Mouse (Mus musculus): ENCODE measurements around the gene Mpp2. TPM values are rescaled to one million over a fixed set of nuclear protein-coding genes. Genes with fewer than 3 reads are reported as not detected.

Gene Mpp2
- polyA plus RNA-seq, 1 experiment from 2014 or later, result 30.4 TPM

DNA sequence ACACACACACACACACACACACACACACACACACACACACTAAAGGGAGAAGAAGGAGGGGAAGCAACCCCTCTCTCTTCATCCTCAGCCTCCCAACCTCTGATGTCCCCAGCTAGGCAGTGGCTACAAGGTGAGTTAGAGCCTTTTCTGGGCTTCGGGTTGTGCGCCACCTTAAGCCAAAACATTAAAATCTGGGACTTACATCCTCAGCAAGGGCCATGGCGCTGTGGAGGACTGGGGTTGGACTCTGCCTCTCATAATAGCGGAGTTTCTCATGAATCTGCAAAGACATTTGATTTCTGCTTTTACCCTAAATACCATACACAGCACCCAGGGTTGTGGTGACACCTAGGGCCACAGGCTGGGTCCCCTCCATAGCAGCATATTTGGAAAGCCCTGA is 63.4 kb downstream of the Mpp2 start:
- Histone ChIP-seq H3K4me3 (replicated peaks) (no peak overlapping the region), H3K4me2 (peak overlapping the region; percentile 69), H3K27me3 (replicated peaks) (no peaks in the 10 kb centered on the region), H3K9ac (replicated peaks) (0 out of 2 replicates have a peak overlapping the region, but pooled peaks have one; percentile 28), H3K36me3 (peaks cover 15% of the 10 kb centered on the region; the same call in 1 of the 2 replicates), H3K9me3 (replicated peaks) (no peaks in the 10 kb centered on the region), H3K4me1 (peaks cover 42% of the 10 kb centered on the region), H3K27ac (replicated peaks) (no peak overlapping the region)
- no peak for ATAC-seq (ENCODE audit: low FRiP score)
- 86% methylated on average over 4 of the region's 4 CpGs for WGBS

DNA sequence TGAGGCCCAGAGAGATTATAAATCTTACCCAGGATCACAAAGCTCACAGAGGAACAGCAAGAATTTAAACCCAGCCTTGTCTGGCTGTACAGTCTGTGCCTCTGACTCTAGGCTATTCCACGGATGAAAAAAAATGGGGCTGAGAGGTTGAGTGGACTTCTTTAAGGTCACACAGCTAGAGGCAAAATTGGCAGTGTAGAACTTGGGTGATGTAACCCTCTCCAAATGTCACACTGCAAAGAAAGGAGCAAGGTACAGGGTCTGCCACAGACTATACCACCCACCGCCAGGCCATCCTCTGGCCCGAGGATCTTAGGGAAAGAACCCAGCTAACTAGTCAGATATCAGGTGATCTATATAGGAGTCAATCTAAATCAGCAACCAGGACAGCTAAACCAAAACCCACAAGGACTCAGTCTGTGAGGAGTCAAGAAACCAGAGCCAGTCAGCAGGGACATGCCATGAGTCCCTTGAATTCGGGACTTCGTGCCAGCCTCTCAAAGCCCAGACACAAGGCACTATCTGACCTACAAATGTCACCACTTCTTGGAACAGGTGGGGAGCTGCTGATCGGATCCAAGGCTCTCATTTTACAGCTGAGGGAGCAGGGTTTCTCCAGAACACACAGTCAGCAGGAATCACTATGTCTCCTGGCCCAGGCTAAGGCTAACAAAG is 64.1 kb downstream of the Mpp2 start:
- no peak overlapping the region for H3K27ac ChIP-seq (replicated peaks)
- ATAC-seq (ENCODE audit: low FRiP score), result no peak
- H3K36me3 ChIP-seq, result peaks cover 17% of the 10 kb centered on the region; the same call in 1 of the 2 replicates
- no peaks in the 10 kb centered on the region for H3K9me3 ChIP-seq (replicated peaks)
- H3K4me1 ChIP-seq, result peaks cover 41% of the 10 kb centered on the region
- WGBS, result 74% methylated on average over 6 of the region's 6 CpGs
- peak overlapping the region; percentile 69; the same call in 1 of the 2 replicates for H3K4me2 ChIP-seq
- H3K27me3 ChIP-seq (replicated peaks), result no peaks in the 10 kb centered on the region
- H3K9ac ChIP-seq (replicated peaks), result no peak overlapping the region
- no peak overlapping the region for H3K4me3 ChIP-seq (replicated peaks)

DNA sequence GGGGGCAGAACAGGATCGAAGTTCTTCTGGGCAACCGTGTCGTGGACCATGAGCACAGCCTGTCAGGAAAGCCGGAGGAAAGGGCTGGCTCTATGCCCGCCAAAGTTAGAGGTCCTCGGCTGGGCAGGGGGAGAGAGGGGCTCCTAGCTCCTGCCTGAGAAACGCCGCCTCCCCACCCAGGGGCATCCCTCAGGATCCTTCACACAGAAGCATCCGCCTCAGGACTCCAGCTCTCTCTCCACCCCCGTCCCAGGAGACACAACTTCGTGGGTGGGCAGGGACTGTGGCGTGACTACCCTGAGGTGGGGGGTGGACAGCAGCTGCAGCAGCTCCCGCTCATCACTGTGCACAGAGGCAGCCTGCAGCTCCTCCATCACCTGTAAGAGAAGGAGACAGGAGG is 64.9 kb downstream of the Mpp2 start:
- Histone ChIP-seq H3K27ac (replicated peaks) (no peak overlapping the region), H3K9ac (replicated peaks) (no peak overlapping the region), H3K9me3 (replicated peaks) (no peaks in the 10 kb centered on the region), H3K4me3 (replicated peaks) (no peak overlapping the region), H3K4me1 (peaks cover 40% of the 10 kb centered on the region), H3K4me2 (no peak overlapping the region), H3K36me3 (peaks cover 19% of the 10 kb centered on the region; the same call in 1 of the 2 replicates), H3K27me3 (replicated peaks) (no peaks in the 10 kb centered on the region)
- ATAC-seq (ENCODE audit: low FRiP score), result no peak
- WGBS, result 67% methylated on average over 13 of the region's 13 CpGs

DNA sequence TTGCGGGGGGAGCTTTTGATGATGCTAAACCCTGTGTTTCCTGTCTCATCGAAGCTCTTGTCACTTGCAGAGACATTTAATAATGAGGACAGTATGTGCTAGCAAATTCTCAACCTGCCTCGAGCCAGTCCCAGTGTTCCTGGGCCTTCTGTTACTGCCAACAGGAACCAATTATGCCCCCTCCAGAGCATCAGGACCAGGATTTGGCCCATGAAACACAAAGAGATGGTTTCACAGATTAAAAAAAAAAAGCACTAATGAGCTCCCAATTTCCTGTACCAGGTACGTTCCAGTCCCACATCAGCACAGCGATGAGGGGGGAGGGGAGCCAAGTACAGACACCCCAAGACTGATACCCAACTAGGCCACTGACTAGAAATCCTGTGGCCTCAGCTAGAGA is 67.1 kb downstream of the Mpp2 start:
- Histone ChIP-seq H3K4me2 (no peak overlapping the region), H3K36me3 (peaks cover 36% of the 10 kb centered on the region), H3K9ac (replicated peaks) (no peak overlapping the region), H3K9me3 (replicated peaks) (no peaks in the 10 kb centered on the region), H3K27me3 (replicated peaks) (no peaks in the 10 kb centered on the region), H3K27ac (replicated peaks) (no peak overlapping the region), H3K4me1 (peaks cover 28% of the 10 kb centered on the region), H3K4me3 (replicated peaks) (no peak overlapping the region)
- no peak for ATAC-seq (ENCODE audit: low FRiP score)
- 82% methylated on average over 5 of the region's 5 CpGs for WGBS

DNA sequence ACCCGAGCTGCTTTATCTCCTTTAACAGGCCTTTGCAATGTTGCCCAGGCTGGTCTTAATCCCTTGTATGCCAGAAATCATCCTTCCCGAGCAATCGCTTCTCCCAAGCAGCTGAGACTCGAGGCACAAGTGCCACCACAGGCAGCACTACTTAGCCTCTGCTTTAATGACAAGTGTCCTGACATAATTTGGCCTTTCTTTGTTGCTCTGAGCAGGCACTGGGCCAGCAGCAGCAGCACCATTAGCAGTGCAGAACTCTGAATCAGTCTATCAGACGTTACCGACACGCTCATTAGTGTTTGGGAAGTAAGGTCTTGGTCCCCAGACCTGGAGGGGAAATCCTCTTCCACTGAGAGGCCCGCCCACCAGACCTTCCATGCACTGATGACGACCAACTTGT is 68.6 kb downstream of the Mpp2 start:
- peaks cover 40% of the 10 kb centered on the region for H3K36me3 ChIP-seq
- no peak overlapping the region for H3K27ac ChIP-seq (replicated peaks)
- no peak overlapping the region for H3K4me2 ChIP-seq
- H3K4me3 ChIP-seq (replicated peaks), result no peak overlapping the region
- H3K9ac ChIP-seq (replicated peaks), result no peak overlapping the region
- H3K4me1 ChIP-seq, result peaks cover 14% of the 10 kb centered on the region
- H3K27me3 ChIP-seq (replicated peaks), result no peaks in the 10 kb centered on the region
- H3K9me3 ChIP-seq (replicated peaks), result no peaks in the 10 kb centered on the region
- ATAC-seq (ENCODE audit: low FRiP score), result no peak
- WGBS, result 74% methylated on average over 9 of the region's 9 CpGs

DNA sequence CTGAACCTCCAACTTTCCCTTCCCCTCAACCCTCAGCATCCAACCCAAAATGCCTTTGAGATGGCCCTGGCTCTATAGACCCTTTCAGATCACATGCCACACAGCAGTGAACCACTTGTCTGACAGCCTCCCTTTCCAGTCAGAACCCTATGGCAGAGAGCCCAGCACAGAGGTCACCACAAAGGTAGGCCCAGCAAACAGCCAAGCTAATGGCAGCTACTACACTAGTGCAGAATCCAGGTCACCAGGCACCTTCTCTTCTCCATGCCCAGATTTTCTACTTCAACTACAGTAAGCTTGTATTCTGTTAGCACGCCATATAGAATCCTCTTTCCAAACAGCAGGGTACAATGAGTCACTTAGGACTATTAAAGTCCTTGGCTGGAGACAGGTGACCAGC is 72.2 kb downstream of the Mpp2 start:
- WGBS, result 90% methylated on average over 1 of the region's 1 CpGs
- no peak overlapping the region for H3K4me2 ChIP-seq
- no peak overlapping the region for H3K4me3 ChIP-seq (replicated peaks)
- H3K9ac ChIP-seq (replicated peaks), result no peak overlapping the region
- ATAC-seq (ENCODE audit: low FRiP score), result no peak
- H3K9me3 ChIP-seq (replicated peaks), result no peaks in the 10 kb centered on the region
- no peak overlapping the region for H3K27ac ChIP-seq (replicated peaks)
- peaks cover 42% of the 10 kb centered on the region for H3K36me3 ChIP-seq
- H3K27me3 ChIP-seq (replicated peaks), result no peaks in the 10 kb centered on the region
- H3K4me1 ChIP-seq, result peaks cover 3% of the 10 kb centered on the region; the same call in 1 of the 2 replicates

DNA sequence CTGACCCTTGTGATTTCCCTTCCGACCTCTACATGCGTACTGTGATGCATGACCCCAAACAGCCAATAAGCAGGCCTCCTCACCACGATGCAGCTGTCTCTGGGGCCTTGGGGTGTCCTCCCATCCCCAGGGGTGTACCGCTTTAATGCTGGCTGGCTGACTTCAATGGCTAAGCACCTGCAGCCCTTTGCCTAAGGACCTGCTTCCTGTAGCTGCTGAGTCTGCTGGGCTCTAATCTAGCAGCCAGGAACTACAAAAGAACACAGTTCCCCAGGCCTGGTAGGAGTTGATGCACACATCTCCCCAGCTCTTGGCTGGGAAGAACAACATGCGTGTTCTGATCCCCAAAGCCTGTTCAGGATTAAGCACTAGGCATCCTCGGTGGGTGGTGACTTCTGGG is 72.8 kb downstream of the Mpp2 start:
- Histone ChIP-seq H3K36me3 (peaks cover 42% of the 10 kb centered on the region), H3K4me2 (no peak overlapping the region), H3K27ac (replicated peaks) (no peak overlapping the region), H3K27me3 (replicated peaks) (no peaks in the 10 kb centered on the region), H3K9me3 (replicated peaks) (no peaks in the 10 kb centered on the region), H3K4me3 (replicated peaks) (no peak overlapping the region), H3K4me1 (peaks cover 5% of the 10 kb centered on the region), H3K9ac (replicated peaks) (no peak overlapping the region)
- no peak for ATAC-seq (ENCODE audit: low FRiP score)
- WGBS, result 64% methylated on average over 6 of the region's 6 CpGs

DNA sequence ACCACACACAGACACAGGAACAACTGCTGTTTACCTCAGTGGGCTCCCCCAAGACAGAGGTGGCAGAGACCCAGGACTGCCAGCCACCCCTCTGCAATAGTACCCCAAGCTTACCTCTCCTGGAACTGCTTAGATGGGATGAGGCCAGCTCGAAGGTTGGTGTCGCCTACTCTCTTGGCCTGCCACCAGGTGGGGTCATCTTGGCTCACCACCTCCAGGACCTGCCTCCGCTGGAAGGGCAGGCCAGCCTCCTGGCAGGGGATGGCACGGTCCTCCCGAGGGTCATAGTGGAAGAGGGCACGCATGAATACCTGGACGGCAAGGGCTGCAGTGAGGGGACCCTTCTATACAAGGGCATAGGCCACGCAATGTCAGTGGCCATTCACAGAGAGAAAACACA is 75.1 kb downstream of the Mpp2 start:
- H3K9me3 ChIP-seq (replicated peaks), result no peaks in the 10 kb centered on the region
- no peak overlapping the region for H3K4me3 ChIP-seq (replicated peaks)
- no peak overlapping the region for H3K27ac ChIP-seq (replicated peaks)
- no peaks in the 10 kb centered on the region for H3K27me3 ChIP-seq (replicated peaks)
- H3K36me3 ChIP-seq, result peaks cover 50% of the 10 kb centered on the region
- no peak overlapping the region for H3K4me2 ChIP-seq
- 85% methylated on average over 8 of the region's 8 CpGs for WGBS
- H3K9ac ChIP-seq (replicated peaks), result no peak overlapping the region
- no peak for ATAC-seq (ENCODE audit: low FRiP score)
- H3K4me1 ChIP-seq, result peaks cover 14% of the 10 kb centered on the region

DNA sequence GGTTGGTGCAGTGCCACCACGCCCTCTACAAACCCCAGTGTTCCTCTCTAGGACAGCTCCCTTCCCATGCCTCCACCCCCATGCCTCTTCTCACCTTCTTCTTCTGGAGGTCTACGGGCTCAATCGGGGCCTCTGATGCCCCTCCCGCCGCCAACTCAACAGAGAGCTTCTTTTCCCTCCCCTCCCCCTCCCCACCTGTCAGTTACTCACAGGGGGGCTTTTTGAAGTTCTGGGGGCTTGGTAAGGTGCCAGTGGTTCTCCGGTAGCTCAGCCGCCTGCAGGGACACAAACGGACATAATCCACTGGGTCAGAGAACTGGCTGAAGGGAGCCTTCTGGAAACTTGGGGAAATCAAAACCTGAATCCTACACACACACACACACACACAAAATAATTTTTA is 76.8 kb downstream of the Mpp2 start:
- H3K36me3 ChIP-seq, result peaks cover 51% of the 10 kb centered on the region
- ATAC-seq (ENCODE audit: low FRiP score), result no peak
- WGBS, result 82% methylated on average over 8 of the region's 8 CpGs

DNA sequence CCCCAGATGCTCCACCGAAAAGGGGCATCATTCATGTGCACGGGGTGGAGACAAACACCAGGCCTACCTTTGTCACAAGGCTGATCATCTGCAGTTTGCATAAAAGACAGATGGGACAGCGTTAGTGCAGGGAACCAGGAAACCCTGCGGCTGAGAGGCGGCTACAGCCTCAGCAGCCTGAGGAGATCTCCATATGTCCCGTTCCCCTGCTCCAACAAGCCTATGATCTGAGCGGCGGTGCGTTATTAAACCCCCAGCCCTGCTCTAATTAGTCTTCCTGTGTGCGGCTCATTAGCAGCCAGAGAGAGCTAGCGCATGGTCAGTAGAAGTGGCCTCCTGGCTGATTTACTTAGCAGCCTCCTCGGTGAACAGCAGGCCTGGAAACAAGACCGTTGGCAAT is 78.2 kb downstream of the Mpp2 start:
- Histone ChIP-seq H3K9me3 (replicated peaks) (no peaks in the 10 kb centered on the region), H3K36me3 (peaks cover 56% of the 10 kb centered on the region), H3K27me3 (replicated peaks) (no peaks in the 10 kb centered on the region), H3K4me2 (no peak overlapping the region), H3K27ac (replicated peaks) (peak overlapping the region; percentile 39), H3K4me3 (replicated peaks) (no peak overlapping the region), H3K4me1 (peaks cover 14% of the 10 kb centered on the region), H3K9ac (replicated peaks) (0 out of 2 replicates have a peak overlapping the region, but pooled peaks have one; percentile 11)
- ATAC-seq (ENCODE audit: low FRiP score), result peak; percentile 70; the same call in 1 of the 2 replicates
- WGBS, result 31% methylated on average over 13 of the region's 13 CpGs

More for the DNA sequence above, 76.8 kb downstream of the Mpp2 start:
- Histone ChIP-seq H3K27me3 (replicated peaks) (no peaks in the 10 kb centered on the region), H3K4me2 (no peak overlapping the region), H3K4me3 (replicated peaks) (no peak overlapping the region), H3K9ac (replicated peaks) (no peak overlapping the region), H3K4me1 (peaks cover 14% of the 10 kb centered on the region), H3K27ac (replicated peaks) (no peak overlapping the region), H3K9me3 (replicated peaks) (no peaks in the 10 kb centered on the region)

DNA sequence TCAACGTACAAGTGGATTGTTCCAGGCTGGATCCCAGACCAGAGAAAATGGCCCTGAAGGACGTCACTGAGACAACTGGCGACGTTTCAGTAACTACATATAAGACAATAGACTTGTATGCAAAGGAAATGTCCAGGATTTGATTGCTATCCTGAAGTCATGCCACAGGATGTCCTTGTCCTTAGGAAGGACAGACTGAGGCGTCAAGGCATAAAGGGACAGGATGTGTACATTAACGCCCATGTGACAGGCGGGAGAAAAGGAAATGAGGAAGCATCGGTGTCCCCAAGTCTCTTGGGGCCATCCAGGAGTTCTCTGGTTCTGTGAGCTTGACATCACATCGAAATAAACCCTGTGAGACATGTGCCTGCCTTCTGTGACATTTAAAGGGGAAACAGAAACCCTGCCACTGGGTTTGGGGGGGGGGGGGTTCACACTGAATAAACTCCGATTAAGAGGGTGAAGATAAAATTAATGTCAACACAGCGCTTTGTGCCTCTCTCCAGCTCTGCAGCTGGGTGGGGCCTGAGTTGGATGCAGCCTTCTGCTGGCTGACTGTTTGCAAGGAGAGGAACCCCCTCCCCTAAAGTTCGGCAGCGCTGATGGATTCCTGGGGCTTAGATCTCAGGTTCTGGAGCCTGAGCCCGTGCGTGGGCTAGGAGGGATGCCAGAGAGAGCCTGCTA is 79.2 kb downstream of the Mpp2 start:
- WGBS, result 85% methylated on average over 15 of the region's 15 CpGs
- Histone ChIP-seq H3K4me3 (replicated peaks) (no peak overlapping the region), H3K4me1 (peaks cover 14% of the 10 kb centered on the region), H3K27ac (replicated peaks) (no peak overlapping the region), H3K36me3 (peaks cover 59% of the 10 kb centered on the region), H3K9me3 (replicated peaks) (no peaks in the 10 kb centered on the region), H3K4me2 (no peak overlapping the region), H3K9ac (replicated peaks) (no peak overlapping the region), H3K27me3 (replicated peaks) (no peaks in the 10 kb centered on the region)
- ATAC-seq (ENCODE audit: low FRiP score), result no peak

DNA sequence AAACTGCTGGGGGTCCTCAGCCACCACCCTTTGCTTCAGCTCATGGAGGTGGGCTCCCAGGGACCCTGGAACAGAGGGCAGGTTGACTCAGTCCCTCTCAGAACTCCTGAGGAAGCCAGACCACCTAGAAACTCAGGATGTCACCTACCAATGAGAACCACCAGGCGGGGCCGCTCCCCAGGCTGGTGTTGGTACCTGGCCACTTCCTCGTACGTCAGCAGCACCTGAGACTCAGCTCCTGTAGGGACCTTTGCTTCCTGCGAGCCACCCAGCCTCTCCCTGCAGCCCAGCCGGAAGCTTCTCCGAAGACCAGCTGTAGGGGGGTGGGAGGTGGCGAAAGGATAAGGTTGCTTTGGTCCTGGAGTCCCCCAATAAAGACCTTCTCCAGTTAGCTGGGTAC is 79.9 kb downstream of the Mpp2 start:
- Histone ChIP-seq H3K4me2 (no peak overlapping the region), H3K27ac (replicated peaks) (no peak overlapping the region), H3K9me3 (replicated peaks) (no peaks in the 10 kb centered on the region), H3K27me3 (replicated peaks) (no peaks in the 10 kb centered on the region), H3K9ac (replicated peaks) (no peak overlapping the region), H3K4me1 (peaks cover 14% of the 10 kb centered on the region), H3K4me3 (replicated peaks) (no peak overlapping the region), H3K36me3 (peaks cover 59% of the 10 kb centered on the region)
- ATAC-seq (ENCODE audit: low FRiP score), result no peak
- WGBS, result 98% methylated on average over 8 of the region's 8 CpGs
